Mouse (Mus musculus) regulatory T cell (primary cell): ENCODE data around the gene Rnf10.
"Not testable (repeated sequence)": the region's sequence is repeated elsewhere in the genome, so short reads cannot be mapped to it uniquely, and the experiment has no call there.

Experiments
- in situ Hi-C: fragments of 300-600 bp; cut with MboI, MseI; formaldehyde crosslinking; loops from one replicate; pipeline ENCODE4 v1.15.1; 2025; ENCODE audit warnings: high pct_unique_total_duplicates

Rnf10 gene

DNA sequence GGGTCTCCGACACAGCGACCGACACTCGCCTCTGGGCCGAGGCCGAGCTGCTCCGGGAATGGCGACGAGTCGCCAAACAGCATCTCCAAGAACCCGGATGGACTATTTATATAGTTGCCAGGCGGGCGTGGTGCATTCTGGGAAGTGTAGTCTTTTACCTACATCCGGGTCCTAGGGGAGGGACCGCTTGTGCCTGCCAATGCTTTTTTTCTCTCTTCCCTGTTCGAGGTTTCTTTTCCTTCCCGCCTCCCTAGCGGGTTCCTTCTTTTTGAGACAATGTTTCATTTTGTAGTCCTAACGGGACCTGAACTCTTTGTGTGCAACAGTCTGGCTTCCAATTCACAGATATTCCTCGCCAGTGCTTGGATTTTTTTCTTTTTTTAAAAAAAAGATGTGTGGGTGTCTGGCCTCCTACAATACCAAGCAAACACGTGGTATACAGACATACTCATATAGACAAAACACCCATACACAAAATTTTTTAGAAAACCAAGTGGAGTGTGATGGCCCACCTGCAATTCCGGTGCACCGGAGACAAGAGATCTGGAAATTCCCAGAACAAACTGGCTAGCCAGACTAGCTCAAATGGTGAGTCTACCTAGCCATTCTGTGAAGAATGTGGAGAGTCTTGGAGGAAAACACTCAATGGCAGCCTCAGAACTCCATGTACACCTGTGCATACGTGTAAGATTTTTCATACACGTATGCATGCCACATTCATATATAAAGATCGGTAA, at the start of gene Rnf10:
TSS of gene Rnf10 (minus strand) at position 87 of the 737 bp plus-strand sequence.
- in situ Hi-C loops, result no loop called here

DNA sequence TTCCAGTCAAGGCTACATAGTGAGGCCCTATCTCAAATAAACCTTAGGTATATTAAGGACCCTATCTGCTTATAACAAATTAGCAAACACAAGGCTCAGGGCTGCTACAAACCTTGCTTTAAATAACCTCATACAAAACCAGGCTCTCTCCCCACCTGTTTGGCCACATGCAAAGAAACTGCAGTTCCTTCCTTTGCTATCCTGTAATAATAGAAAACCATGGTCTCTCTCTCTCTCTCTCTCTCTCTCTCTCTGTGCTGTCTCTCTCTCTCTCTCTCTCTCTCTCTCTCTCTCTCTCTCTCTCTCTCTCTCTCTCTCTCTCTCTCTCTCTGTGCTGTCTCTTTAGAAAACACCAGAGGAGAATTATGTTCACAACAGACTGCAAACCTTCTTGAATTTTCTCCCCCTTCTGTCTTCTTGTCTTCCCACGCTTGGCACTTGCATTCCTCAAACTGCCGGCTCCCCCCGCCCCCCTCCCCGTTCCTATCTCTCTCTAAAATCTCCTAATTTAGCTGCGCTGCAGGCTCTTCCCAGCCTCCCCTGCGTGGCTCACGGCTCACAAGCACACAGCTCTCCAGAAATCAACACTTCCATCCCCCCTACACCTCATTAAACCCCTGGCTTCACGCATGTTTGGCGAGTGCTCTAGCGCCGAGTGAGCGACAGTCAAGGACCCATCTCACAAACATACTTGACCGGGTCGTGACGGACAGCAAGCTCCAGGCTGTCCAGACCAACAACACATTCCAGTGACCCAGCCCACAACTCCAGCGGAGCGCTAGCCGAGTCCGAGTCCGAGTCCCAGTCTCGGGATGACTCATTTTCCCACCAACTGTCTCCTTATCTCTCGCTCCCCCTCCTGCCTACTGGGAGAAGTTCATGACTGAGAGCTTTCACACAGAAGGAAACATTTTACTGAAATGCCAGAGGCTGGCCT, 46.6 kb upstream of the Rnf10 start:
- in situ Hi-C loops, result no loop called here

DNA sequence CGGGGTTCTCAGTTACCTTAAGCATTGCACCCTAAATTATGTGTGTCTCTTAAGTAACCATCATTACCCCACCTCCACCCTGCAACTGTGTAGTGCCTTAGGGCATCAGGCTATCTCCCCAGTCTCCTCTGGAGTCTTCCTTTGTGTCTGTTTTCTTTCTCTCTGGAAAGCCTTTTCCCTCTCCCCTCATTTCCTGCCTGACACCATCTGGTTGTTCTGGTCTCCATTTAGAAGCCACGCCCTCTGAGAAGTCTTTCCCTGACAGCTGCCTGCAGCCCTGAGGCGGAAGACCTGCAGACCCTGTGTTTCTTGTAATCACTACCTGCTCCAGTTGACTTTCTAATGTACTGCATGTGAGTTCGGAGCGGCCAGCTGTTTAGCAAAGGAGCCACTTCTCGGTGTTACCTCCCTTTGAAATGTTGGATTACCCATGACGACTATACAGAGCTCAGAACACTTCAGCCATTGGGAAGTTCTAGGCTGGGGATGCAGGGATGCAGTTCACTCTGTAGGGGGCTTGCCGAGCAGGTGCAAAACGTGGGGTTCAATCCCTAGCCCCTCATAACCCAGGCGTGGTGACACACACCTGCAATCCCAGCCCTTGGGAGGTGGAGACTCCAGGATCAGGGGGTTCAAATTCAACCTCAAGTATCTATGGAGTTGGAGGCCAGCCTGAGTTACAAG, 45.1 kb upstream of the Rnf10 start:
- in situ Hi-C loops, result no loop called here

DNA sequence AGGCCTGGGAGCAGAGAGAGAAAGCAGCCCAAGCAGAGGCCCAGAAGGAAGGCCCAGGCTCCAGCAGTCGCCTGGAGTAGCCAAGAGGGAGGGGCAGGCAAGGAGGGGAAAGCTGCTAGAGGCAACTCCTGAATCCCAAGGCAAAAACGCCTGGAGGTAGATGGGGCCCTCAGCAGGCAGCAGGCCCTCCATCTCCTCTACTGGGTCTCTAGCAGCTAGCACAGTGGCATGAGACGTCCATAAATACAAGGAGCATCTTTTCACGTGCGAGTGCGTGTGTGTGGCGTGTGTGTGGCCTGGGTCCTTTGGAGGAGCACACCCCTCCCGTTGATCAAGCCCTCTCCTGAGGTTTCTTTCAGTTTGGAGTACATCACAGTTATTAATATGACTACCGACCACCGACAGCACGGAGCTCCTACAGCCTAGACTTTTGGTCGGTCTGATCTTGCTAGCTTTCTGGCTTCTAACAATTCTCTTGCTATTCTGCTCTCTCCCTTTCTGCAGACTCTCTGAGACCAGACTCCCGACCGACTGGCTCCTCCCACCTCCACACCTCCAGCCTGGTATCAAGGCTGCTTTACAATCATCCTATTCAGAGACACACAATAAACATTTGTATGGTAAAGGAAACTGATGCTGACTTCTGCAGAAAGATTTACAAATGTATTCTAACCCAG, 44.4 kb upstream of the Rnf10 start:
- in situ Hi-C loops, result no loop called here

DNA sequence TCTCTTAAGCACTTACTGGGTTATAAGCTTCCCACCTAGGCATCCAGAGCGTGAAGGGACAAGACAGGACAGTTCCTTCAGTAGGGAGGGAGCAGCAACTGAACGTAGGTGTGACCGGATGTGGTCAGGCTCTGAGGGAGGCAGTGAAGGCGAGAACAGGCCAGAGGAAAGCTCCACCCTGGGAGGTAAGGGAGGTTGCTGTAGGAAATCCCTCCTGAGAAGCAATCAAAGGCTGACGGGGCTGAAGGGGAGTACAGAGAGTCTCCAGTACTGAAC, 40.9 kb upstream of the Rnf10 start:
- in situ Hi-C loops, result no loop called here

DNA sequence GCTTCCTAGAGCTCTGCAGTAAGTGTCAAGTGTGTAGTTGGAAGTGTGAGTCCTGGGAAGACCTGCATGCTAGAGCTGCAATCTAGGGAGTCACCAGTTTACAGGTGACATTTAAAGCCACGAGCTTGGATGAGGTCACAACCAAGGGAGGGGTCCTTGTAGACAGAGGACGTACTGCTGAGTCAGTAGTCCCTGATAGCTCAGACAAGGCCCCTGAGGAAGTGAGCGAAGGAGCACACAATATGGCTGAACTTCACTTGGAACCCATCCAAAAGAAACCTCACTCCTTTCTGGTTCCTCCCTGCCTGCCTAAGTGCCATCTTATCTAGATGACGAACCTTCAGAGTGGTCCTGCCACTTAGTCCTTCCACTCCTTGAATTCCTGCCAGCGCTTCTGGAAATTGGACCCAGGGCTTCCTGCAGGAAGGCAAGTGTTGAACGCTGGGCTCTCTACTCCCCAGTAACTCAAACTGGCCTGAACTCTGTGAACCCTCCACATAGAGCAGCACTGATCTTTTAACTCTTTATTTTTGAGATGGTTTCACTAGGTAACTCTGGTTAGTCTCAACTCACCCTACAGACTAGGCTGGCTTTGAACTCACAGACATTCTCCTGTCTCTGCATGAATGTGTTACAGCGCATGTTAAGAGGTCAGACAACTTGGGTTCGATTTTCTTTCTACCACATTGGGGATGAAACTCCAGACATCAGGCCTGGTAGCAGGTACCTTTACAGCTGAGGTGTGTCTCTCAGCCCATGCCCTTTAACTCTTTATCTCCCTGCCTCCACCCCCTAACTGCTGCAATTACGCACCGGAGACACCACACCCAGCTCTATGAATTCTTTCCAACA, 40.3 kb upstream of the Rnf10 start:
- in situ Hi-C loops, result no loop called here

DNA sequence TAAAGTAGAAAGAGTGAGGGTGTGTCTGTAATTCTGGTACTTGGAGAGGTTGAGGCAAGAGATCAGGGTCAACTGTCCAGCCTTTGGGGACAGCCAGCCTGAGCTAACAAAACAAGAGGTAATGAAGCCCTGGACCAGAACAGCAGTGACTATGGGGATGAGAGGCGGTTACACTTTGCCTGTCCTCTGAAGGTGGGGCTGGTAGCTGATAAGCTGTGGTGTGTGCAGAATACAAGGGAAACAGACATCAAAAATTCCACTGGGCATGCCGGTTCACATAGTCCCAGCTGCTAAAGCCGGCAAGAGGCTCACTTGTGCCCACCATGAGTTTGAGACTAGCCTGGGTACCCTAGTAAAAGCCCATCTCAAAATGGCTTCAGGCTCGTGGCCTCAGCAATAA, 39.7 kb upstream of the Rnf10 start:
- in situ Hi-C loops, result no loop called here

DNA sequence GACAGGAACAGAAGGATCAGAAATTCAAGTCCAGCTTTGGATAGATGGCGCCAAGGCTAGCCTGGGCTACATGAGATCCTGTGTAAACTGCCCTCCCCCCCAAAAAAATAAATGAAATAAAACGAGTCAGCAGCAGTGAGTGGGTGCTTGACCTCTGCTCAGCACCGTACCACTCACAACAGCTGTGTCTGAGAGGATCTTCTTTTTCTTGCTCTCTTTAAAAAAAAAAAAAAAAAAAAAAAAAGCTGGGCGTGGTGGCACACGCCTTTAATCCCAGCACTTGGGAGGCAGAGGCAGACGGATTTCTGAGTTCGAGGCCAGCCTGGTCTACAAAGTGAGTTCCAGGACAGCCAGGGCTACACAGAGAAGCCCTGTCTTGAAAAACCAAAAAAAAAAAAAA, 29.5 kb upstream of the Rnf10 start:
- in situ Hi-C loops, result not testable (repeated sequence)

DNA sequence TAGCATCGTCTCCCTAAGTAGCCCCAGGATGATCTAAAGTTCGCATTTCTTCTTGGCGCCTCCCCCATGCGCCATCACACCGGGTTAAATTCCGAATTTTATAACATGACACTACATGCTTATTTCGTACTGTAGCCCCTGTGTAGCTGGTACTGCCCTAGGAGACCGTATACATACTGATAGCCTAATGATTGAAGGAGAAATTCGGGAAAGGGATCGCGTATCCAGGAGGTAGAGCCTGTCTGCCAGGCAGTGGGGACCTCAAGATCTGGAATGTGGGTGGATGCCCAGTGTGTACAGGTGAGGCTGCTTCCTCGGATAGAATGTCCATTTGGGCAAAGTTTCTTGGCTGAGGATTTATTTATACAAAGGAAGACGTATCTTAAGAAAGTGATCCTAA, 28.9 kb upstream of the Rnf10 start:
- in situ Hi-C loops, result no loop called here

DNA sequence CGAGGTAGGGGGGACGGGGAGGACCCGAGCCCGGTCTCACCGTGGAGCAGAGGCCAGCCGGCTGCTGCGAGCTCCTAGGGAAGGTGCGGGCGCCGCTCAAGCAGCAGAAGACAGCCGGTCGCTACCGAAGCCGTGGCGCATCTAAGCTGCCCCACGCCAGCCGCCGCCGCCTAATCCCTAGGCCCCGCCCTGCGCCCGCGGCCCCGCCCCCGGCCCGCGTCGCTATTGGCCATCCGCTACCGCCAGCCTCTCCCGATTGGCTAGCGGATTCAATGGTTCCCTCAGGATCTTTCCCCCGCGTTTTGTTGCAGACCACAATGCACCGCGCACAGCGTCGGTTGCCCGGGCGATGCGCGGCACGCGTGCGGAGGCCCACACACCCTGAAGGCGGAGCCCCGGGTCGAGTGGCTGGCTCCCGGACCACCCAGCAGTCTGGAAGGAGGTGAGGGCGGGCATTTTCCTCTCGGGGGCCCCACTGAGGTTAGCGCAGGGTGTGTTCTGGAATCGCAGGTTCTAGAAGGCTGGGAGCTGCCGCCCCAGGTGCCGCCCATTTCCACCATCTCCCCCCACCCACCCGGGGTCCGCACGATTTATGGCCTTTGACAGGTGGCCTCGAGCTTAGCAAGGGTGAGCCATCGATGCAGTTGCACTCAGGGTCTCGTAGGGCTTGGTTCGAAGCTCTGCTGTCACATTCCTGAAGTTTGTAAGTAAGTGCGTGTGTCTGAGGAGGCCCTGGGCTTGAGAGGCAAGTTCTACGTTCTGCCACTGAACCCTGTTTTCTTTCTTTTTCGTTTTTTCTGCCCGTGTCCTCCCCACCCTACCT, 28.3 kb upstream of the Rnf10 start, which contains the start of gene Dynll1:
TSS of gene Dynll1 (minus strand) at position 208 of the 823 bp plus-strand sequence.
- in situ Hi-C loops, result no loop called here

DNA sequence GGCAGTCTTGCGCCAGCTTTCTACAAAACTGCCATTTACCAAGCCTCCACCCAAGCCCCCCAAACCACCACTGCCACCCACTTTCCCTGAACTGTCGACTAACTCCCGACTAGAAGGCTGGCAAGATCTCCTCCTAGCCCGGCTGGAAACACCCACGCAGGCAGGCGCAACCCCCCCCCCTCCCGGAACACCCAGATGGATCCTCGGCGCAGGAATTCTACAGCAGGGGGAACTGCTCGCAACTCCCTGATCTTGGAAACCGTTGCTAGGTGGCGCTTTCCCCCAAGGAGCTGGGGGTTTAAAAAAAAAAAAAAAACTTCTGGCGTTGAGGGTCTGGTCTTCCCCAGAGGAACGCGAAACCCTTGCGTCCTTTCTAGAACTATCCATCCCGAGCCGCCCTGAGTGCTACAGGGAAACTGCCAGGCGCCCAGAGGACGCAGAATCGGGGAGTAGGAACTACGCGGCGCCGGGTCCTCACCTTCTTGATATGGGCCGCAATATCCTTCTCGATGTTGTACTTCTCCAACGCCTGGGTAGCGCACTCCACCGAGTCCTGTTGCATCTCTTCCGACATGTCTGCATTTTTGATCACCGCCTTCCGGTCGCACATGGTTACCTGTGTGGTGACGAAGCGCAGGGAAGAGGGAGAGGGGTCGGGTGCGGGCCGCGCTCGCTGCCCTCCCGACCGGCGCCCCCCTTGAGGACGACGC, 27.5 kb upstream of the Rnf10 start:
- in situ Hi-C loops, result no loop called here

DNA sequence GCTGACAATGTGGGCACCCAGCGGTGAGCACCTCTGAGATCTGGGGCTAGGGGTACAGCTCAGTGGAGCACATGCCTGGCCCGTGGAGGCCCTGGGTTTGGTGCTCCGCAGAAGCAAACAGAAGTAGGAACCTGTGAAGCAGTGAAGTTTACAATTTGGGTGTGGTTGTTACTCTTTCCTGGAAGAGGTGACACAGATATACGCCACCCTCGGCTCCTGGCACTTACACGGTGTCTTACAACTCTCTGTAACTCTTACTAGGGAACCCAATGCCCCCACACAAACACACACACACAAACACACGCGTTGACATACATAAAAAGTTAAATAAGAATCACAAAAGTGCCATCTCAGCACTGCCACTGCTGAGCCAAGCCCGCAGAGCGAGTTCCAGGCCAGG, 23.6 kb upstream of the Rnf10 start:
- in situ Hi-C loops, result no loop called here

DNA sequence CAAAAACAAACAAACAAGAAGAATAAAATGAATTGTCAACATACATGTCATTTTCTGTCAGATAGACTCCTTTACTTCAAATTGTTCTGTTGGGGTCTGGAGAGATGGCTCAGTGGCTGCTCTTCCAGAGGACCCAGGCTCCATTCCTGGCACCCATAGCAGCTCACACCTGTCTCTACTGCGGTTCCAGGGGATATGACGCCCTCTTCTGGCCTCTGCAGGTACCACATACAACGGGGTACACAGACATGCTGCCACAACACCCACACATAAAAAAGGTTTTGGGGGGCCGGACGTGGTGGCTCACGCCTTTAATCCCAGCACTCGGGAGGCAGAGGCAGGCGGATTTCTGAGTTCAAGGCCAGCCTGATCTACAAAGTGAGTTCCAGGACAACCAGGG, 21.5 kb upstream of the Rnf10 start:
- in situ Hi-C loops, result no loop called here

DNA sequence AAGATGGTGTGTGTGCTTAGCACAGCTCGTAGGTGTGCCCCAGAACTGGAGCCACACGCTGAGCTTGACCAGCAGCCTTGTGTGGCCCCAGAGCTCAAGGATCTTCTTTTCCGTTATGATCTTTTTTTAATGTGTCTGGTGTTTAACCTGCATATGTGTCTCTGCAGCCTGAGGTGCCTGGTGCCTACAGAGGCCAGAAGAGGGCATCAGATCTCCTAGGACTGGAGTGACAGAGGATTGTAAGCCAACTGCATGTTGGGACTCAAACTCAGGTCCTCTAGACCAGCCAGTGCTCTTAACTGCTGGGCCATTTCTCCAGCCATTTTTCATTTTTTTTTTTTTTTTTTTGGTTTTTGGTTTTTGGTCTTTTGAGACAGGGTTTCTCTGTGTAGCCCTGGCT, 12.0 kb upstream of the Rnf10 start:
- in situ Hi-C loops, result loop anchor here (5.0 kb wide), 1 partner anchor 63 kb away; the partner anchor contains the start of gene Cox6a1

DNA sequence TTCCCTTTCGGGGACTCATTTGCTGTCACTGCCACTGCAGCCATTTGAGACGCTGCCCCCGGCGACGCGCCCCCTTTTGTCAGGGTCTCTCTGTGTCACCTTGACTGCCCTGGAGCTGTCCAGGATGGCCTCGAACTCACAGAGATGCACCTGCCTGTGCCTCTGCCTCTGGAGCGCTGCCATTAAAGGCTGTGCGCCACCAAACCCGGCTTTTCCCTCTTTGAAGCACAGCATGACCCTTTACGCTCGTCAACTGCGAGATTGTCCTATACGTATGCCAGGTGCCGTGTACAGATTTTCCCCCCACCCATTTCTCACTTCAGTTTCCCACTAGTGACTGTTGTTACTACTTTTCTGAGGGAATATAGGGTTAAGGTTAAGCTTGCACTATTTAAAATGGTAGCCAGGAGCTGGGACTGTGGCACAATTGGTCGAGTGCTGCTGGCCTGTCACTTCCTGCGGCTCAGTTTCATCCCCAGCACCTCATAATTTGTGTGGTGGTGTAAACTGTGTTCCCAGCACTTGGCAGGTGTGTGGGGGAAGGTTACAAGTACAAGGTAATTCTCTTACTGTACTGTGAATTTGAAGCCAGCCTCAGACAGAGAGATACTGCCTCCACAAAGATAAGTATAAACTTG, 7.5 kb upstream of the Rnf10 start:
- in situ Hi-C loops, result loop anchor here (5.0 kb wide), 1 partner anchor 67 kb away; the partner anchor contains the start of gene Cox6a1

DNA sequence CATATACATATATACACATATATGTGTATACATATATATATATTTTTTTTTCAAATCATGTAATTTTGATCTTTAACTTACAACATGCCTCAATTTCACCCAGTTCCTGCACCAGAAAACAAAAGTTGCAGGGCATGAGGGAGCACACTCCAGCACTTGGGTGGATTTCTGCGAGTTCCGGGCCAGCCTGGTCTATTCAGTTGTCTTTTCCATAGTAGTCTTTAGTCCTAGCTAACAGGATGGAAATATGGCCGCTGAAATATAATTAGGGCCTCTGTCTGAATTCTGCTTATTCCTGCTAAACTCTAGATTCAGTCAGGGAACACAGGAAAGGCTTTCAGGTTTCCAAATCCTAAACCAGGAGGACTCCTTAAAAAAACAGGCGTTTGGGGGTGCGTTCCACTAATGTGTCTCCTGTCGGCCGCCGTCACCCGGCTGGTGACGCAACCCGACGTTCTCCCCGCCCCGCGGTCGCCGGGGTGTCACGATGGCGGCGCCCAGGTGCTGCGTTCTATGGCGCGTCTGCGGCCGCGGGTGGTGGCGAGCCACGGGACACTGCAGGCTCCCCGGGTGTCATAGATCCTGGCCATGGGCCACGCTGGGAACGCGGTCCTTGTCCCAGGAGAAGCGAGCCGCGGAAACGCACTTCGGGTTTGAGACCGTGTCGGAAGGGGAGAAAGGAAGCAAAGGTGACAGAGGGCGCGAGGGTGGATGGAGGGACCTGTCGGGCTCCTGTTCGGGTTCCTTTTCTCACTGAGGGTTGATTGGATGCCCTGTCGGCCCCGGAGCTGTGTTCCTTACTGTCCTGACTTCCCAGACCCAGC, 6.7 kb upstream of the Rnf10 start, which contains the start of gene Coq5:
TSS of gene Coq5 (plus strand) at position 441 of the 824 bp plus-strand sequence.
- in situ Hi-C loops, result loop anchor here (5.0 kb wide), 1 partner anchor 68 kb away; the partner anchor contains the start of gene Cox6a1

DNA sequence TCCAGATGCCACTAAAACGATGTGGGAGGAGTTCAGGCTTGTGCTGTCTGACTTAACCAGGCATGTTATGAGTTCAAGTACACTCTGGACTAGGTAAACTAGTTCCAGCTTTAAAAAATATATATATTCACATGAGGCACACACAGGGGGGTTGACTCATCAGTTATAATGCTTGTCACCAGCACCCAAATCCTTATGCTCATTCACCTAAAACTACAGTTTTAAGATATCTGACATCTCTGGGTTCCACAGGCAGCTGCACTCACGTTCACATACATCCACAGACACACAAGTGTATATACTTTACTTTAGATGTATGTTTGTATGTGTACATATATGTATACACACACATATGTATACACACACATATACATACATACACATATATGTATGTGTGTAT, 6.1 kb upstream of the Rnf10 start:
- in situ Hi-C loops, result no loop called here

DNA sequence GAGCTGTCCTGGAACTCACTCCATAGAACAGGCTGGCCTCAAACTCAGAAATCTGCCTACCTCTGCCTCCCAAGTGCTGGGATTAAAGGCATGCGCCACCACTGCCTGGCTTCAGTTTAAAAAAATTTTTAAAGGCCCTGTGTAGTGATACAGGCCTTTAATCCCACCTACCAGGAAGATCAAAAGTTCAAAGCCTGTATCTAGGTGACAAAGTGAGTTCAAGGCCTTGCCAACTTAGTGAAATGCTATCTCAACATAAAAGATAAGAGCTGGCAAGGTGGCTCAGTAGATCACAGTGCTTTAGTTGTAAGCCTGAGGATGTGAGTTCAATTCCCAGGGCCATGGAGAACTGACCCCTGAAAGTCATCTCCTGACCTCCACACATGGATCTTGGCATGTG, 5.4 kb upstream of the Rnf10 start:
- in situ Hi-C loops, result no loop called here
